Mouse (Mus musculus): Measurements from ENCODE around the gene Ccdc24. TPM values are rescaled to one million over a fixed set of nuclear protein-coding genes. Genes with fewer than 3 reads are reported as not detected.

The Ccdc24 gene
- polyA plus RNA-seq, 1 experiment from 2014 or later, result 3.6 TPM

GRCm38 (mm10) chr4:117878703-117879102 is 6.3 kb upstream of the Ccdc24 start:
- no peak for ATAC-seq (ENCODE audit: insufficient number of reproducible peaks, low FRiP score, low TSS enrichment, low read depth)
- peaks cover 66% of the 10 kb centered on the region for H3K36me3 ChIP-seq
- WGBS, result 70% methylated on average over 5 of the region's 5 CpGs

GRCm38 (mm10) chr4:117878301-117878700 is 5.9 kb upstream of the Ccdc24 start:
- H3K4me2 ChIP-seq (replicated peaks), result no peak overlapping the region
- 58% methylated on average over 10 of the region's 10 CpGs for WGBS
- no peaks in the 10 kb centered on the region for H3K9me3 ChIP-seq (replicated peaks)
- H3K9ac ChIP-seq, result no peak overlapping the region
- peaks cover 14% of the 10 kb centered on the region for H3K4me1 ChIP-seq
- H3K4me3 ChIP-seq (replicated peaks), result no peak overlapping the region
- peaks cover 70% of the 10 kb centered on the region for H3K36me3 ChIP-seq
- ATAC-seq (ENCODE audit: insufficient number of reproducible peaks, low FRiP score, low TSS enrichment, low read depth), result no peak
- H3K27ac ChIP-seq (replicated peaks), result no peak overlapping the region
- H3K27me3 ChIP-seq, result no peaks in the 10 kb centered on the region

More at GRCm38 (mm10) chr4:117878703-117879102, 6.3 kb upstream of the Ccdc24 start:
- no peak overlapping the region for H3K27ac ChIP-seq (replicated peaks)
- no peak overlapping the region for H3K4me2 ChIP-seq (replicated peaks)
- no peaks in the 10 kb centered on the region for H3K9me3 ChIP-seq (replicated peaks)
- H3K9ac ChIP-seq, result no peak overlapping the region
- H3K4me1 ChIP-seq, result peaks cover 18% of the 10 kb centered on the region
- H3K27me3 ChIP-seq, result no peaks in the 10 kb centered on the region
- H3K4me3 ChIP-seq (replicated peaks), result no peak overlapping the region

DNA sequence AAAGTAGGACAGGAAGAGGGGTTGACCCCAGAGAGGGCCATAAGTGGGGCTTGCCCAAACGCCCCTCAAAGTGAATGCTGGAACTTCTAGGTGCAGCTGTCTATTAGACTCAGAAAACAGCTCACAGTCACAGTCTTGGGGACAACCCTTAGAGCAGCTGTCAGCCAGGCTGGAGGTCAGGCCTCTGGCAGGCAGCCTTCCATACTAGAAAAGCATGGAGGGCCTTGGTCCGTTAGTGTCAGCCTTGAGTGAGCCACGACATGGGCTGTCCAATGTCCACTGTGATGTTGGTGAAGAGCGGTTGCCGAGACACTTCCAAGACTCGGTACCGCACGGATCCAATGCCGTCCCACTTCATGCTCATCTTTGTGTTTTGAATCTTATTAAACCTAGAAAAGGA is 1.3 kb upstream of the Ccdc24 start:
- Histone ChIP-seq H3K4me1 (peaks cover 15% of the 10 kb centered on the region), H3K4me3 (replicated peaks) (no peak overlapping the region), H3K27ac (replicated peaks) (no peak overlapping the region), H3K4me2 (replicated peaks) (no peak overlapping the region), H3K36me3 (peaks cover 50% of the 10 kb centered on the region), H3K27me3 (no peaks in the 10 kb centered on the region), H3K9ac (no peak overlapping the region), H3K9me3 (replicated peaks) (no peaks in the 10 kb centered on the region)
- WGBS, result 87% methylated on average over 9 of the region's 9 CpGs
- no peak for ATAC-seq (ENCODE audit: insufficient number of reproducible peaks, low FRiP score, low TSS enrichment, low read depth)

- no peaks in the 10 kb centered on the region for H3K9me3 ChIP-seq (replicated peaks)
- H3K4me3 ChIP-seq (replicated peaks), result no peak overlapping the region
- H3K4me1 ChIP-seq, result peaks cover 25% of the 10 kb centered on the region
- no peaks in the 10 kb centered on the region for H3K27me3 ChIP-seq
- 44% methylated on average over 7 of the region's 7 CpGs for WGBS
- no peak overlapping the region for H3K9ac ChIP-seq
- H3K4me2 ChIP-seq (replicated peaks), result no peak overlapping the region
- H3K27ac ChIP-seq (replicated peaks), result no peak overlapping the region
- ATAC-seq (ENCODE audit: insufficient number of reproducible peaks, low FRiP score, low TSS enrichment, low read depth), result 0 out of 2 replicates have a peak, but pooled peaks have one; percentile 17
- H3K36me3 ChIP-seq, result peaks cover 35% of the 10 kb centered on the region
These were observed 570 bp downstream of the Ccdc24 start for GRCm38 (mm10) chr4:117871787-117872186.

DNA sequence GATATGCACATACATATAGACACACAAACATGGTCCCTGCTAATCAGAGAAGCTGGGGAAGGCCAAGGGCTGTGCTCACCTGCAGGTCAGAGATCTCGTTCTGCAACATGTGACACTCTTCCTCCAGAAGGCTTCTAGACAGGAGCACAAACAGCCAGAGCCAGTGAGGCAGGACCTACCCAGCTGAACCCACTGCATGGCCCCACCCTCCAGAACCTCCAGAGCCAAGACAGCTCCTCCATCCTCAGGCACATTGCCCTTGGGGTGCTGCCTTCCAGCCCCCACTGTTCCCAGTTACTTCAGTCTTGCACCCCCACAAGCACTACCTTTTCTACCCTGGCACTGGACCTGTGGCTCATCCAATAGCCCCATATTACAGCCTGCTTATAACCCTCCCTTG is 1.9 kb downstream of the Ccdc24 start:
- Histone ChIP-seq H3K9ac (no peak overlapping the region), H3K4me3 (replicated peaks) (no peak overlapping the region), H3K27ac (replicated peaks) (no peak overlapping the region), H3K27me3 (no peaks in the 10 kb centered on the region), H3K9me3 (replicated peaks) (no peaks in the 10 kb centered on the region), H3K36me3 (peaks cover 23% of the 10 kb centered on the region), H3K4me1 (peaks cover 38% of the 10 kb centered on the region), H3K4me2 (replicated peaks) (no peak overlapping the region)
- WGBS, result 48% methylated on average over 1 of the region's 1 CpGs
- no peak for ATAC-seq (ENCODE audit: insufficient number of reproducible peaks, low FRiP score, low TSS enrichment, low read depth)

DNA sequence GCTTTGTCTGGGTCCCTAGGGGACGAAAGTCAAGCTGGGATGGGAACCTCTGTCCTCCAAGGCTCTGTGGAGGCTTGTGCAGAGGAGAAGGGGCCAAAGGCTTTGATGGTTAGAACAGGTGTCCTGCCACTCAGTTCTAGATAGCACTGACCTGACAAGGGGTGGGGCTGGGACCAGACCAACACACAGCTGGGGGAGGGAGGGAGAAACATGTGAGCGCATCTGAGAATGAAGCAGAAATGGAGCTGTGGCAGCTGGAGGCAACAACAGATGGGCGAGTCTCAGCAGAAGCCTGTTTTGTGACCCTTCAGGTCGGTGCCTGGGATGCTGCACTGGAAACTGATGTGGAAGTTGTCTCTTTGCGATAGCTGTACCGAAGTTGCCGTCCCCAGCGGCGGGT is 3.0 kb downstream of the Ccdc24 start:
- Histone ChIP-seq H3K27ac (replicated peaks) (no peak overlapping the region), H3K27me3 (no peaks in the 10 kb centered on the region), H3K4me2 (replicated peaks) (no peak overlapping the region), H3K9ac (no peak overlapping the region), H3K4me1 (peaks cover 38% of the 10 kb centered on the region), H3K4me3 (replicated peaks) (no peak overlapping the region), H3K36me3 (peaks cover 13% of the 10 kb centered on the region), H3K9me3 (replicated peaks) (no peaks in the 10 kb centered on the region)
- ATAC-seq (ENCODE audit: insufficient number of reproducible peaks, low FRiP score, low TSS enrichment, low read depth), result no peak
- 59% methylated on average over 9 of the region's 9 CpGs for WGBS

GRCm38 (mm10) chr4:117867823-117868222 is 4.5 kb downstream of the Ccdc24 start:
- no peak overlapping the region for H3K27ac ChIP-seq (replicated peaks)
- 14% methylated on average over 24 of the region's 24 CpGs for WGBS

GRCm38 (mm10) chr4:117867000-117867399 is 5.4 kb downstream of the Ccdc24 start:
- Histone ChIP-seq H3K9me3 (replicated peaks) (no peaks in the 10 kb centered on the region), H3K27me3 (no peaks in the 10 kb centered on the region), H3K36me3 (no peaks in the 10 kb centered on the region; the same call in 1 of the 2 replicates), H3K9ac (no peak overlapping the region), H3K27ac (replicated peaks) (0 out of 2 replicates have a peak overlapping the region, but pooled peaks have one; percentile 51), H3K4me3 (replicated peaks) (no peak overlapping the region), H3K4me2 (replicated peaks) (no peak overlapping the region), H3K4me1 (peaks cover 33% of the 10 kb centered on the region)
- 71% methylated on average over 6 of the region's 6 CpGs for WGBS
- no peak for ATAC-seq (ENCODE audit: insufficient number of reproducible peaks, low FRiP score, low TSS enrichment, low read depth)

More at GRCm38 (mm10) chr4:117867823-117868222, 4.5 kb downstream of the Ccdc24 start:
- no peak overlapping the region for H3K4me3 ChIP-seq (replicated peaks)
- no peak overlapping the region for H3K9ac ChIP-seq
- H3K27me3 ChIP-seq, result no peaks in the 10 kb centered on the region
- H3K4me1 ChIP-seq, result peaks cover 39% of the 10 kb centered on the region
- peak overlapping the region; percentile 10 for H3K4me2 ChIP-seq (replicated peaks)
- no peaks in the 10 kb centered on the region; the same call in 1 of the 2 replicates for H3K36me3 ChIP-seq
- no peaks in the 10 kb centered on the region for H3K9me3 ChIP-seq (replicated peaks)
- no peak for ATAC-seq (ENCODE audit: insufficient number of reproducible peaks, low FRiP score, low TSS enrichment, low read depth)

DNA sequence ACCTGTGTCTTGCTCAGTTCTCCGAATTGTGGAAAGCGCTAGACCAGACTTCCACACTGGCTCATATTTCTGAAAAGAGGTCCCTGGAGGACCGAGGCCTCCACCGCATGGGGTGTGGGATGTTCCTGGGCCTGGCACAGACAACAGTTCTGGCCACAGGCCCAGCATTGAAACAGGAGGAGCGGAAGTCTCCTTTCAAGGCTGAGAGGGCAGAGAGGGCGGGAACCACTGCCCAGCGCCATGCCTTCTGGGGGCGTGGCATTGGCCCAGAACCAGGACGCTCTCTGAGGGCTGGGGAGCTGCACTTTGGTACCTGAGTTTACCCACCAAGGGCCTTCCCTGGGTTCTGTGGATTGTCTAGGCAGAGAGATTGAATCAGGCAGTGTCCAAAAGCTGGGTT is 6.3 kb downstream of the Ccdc24 start:
- peak; percentile 66 for ATAC-seq (ENCODE audit: insufficient number of reproducible peaks, low FRiP score, low TSS enrichment, low read depth)
- Histone ChIP-seq H3K4me3 (replicated peaks) (no peak overlapping the region), H3K9ac (no peak overlapping the region), H3K4me2 (replicated peaks) (no peak overlapping the region), H3K4me1 (peaks cover 31% of the 10 kb centered on the region), H3K9me3 (replicated peaks) (no peaks in the 10 kb centered on the region), H3K36me3 (no peaks in the 10 kb centered on the region; the same call in 1 of the 2 replicates), H3K27me3 (no peaks in the 10 kb centered on the region), H3K27ac (replicated peaks) (peak overlapping the region; percentile 51; the same call in 1 of the 2 replicates)
- 29% methylated on average over 9 of the region's 9 CpGs for WGBS

- Histone ChIP-seq H3K9me3 (replicated peaks) (no peaks in the 10 kb centered on the region), H3K4me1 (peaks cover 23% of the 10 kb centered on the region), H3K4me3 (replicated peaks) (no peak overlapping the region), H3K27ac (replicated peaks) (no peak overlapping the region), H3K27me3 (no peaks in the 10 kb centered on the region), H3K4me2 (replicated peaks) (no peak overlapping the region), H3K36me3 (no peaks in the 10 kb centered on the region), H3K9ac (no peak overlapping the region)
- no peak for ATAC-seq (ENCODE audit: insufficient number of reproducible peaks, low FRiP score, low TSS enrichment, low read depth)
- WGBS, result 29% methylated on average over 4 of the region's 4 CpGs
These were observed 9.5 kb downstream of the Ccdc24 start for GRCm38 (mm10) chr4:117862823-117863222.

DNA sequence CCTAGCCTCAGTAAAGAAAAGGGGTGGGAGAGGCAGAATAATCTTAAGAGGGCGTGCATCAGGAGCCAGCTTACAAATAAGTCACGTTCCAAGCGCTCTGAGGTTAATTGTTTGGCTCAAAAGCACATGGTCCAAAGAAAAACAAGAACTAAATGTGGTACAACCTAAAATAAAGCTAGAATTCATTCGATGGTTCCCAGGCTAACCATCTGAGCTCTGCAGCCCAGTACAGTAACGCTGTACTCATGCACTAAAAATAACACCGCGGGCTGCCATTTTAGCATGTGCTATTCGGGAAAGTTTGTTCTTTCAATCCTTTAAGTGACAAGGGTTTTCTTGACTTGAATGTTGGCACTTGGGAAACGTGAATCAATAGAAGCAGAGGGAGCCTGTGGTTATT is 11.8 kb downstream of the Ccdc24 start:
- H3K36me3 ChIP-seq, result peaks cover 10% of the 10 kb centered on the region; the same call in 1 of the 2 replicates
- ATAC-seq (ENCODE audit: insufficient number of reproducible peaks, low FRiP score, low TSS enrichment, low read depth), result no peak
- WGBS, result 69% methylated on average over 9 of the region's 9 CpGs
- no peak overlapping the region for H3K4me3 ChIP-seq (replicated peaks)
- H3K4me1 ChIP-seq, result peaks cover 5% of the 10 kb centered on the region; the same call in 1 of the 2 replicates
- no peaks in the 10 kb centered on the region for H3K9me3 ChIP-seq (replicated peaks)
- H3K4me2 ChIP-seq (replicated peaks), result no peak overlapping the region
- H3K27me3 ChIP-seq, result no peaks in the 10 kb centered on the region
- H3K9ac ChIP-seq, result no peak overlapping the region
- no peak overlapping the region for H3K27ac ChIP-seq (replicated peaks)

DNA sequence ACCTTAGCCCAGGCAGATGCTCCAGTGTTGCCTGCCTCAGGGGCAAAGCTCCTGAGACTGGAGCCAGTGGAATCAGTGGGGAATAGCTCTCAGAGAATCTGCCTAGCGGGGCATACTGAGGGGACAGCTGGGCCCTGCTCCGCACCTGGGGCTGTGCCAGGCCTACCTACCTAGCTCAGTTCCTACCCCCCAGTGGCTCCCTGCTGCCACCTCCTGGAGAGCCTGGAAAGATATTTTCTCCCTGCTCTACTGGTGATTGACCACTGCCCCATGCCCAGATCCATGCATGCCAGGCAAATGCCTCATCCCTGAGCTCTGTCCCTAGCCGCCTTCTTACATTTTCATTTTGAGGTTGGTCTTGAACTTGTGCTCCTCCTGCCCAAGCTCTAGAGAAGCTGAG is 13.6 kb downstream of the Ccdc24 start:
- Histone ChIP-seq H3K4me1 (0 out of 2 replicates have a peak, but pooled peaks cover 3% of the 10 kb centered on the region), H3K27ac (replicated peaks) (no peak overlapping the region), H3K36me3 (peaks cover 10% of the 10 kb centered on the region; the same call in 1 of the 2 replicates), H3K4me2 (replicated peaks) (no peak overlapping the region), H3K27me3 (no peaks in the 10 kb centered on the region), H3K4me3 (replicated peaks) (no peak overlapping the region), H3K9me3 (replicated peaks) (no peaks in the 10 kb centered on the region), H3K9ac (no peak overlapping the region)
- no peak for ATAC-seq (ENCODE audit: insufficient number of reproducible peaks, low FRiP score, low TSS enrichment, low read depth)
- WGBS, result 77% methylated on average over 3 of the region's 3 CpGs
